Mouse (Mus musculus): ENCODE data around the gene Gm2663.

DNA sequence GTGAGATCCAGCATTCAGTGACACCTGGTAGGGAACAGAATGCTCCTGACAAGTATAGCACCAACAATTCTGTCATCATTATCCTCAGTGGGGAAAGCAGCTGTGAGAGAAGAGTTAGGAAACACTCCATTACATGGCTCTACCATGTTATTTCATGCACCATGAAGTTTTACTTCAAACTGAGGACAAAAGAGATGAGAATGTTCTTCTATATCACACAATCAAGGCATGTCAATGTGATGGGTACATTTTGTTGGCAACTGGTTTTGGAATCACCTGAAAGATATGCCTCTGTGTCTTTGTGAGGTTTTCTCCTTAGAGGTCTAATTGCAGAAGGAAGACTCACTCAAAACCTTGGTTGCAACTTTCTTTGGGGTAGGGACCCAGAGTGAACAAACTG is 47.5 kb downstream of the Gm2663 start, which contains the start of gene Gm4744:
- TF ChIP-seq CTCF (IDR thresholded peaks at IDR 0.05; ENCODE audit: borderline replicate concordance, insufficient read depth, low read length) (no peak), POLR2A (IDR thresholded peaks at IDR 0.05; ENCODE audit: low read depth, low read length) (no peak)

All from embryonic fibroblast, embryonic 13.5 days (primary cell).